Mouse (Mus musculus): ENCODE measurements at regions not wholly inside any gene's neighbourhood (a gene's known extent, or its start where the extent isn't known, plus 50 kb on each side); places are given as distances from the start of the nearest gene placed in this dataset.

DNA sequence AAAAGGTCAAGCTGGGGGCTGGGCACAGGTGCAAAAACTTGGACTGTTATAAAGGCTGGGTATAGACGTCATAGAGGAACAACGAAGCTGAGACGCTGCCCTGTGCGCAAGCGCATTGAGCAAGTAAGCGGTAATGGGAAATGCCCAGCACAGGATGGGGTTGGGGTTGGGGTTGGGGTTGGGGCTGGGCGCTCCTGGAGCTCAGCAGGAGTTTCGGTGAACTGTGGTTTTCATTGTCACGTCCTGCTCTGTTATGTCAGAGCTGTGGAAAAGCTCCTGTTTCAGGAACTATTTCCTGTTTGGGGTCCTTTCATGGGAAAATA lies 106.4 kb downstream of the Nufip1 start:
- TF ChIP-seq POLR2A (IDR thresholded peaks at IDR 0.05; ENCODE audit: borderline replicate concordance, insufficient read depth, low read length) = no peak
- TF ChIP-seq CTCF (IDR thresholded peaks at IDR 0.05; ENCODE audit: borderline replicate concordance, insufficient read depth, low read depth, low read length) = no peak

Measured in cerebellum, adult 2 months (tissue).